Mouse (Mus musculus) olfactory bulb, adult 2 months (tissue): ENCODE results near the gene Lonp1.

Experiments
- CTCF ChIP-seq: fragments of 200-500 bp; IDR thresholded peaks from 2 replicates; pipeline ENCODE4 v1.5.1; 2012; ENCODE audit warnings: low read depth, mild to moderate bottlenecking, low read length, moderate library complexity; ENCODE audit not compliant: insufficient read depth
- POLR2A ChIP-seq: fragments of 200-500 bp; IDR thresholded peaks from 2 replicates; pipeline ENCODE4 v1.6.1; 2012; ENCODE audit warnings: mild to moderate bottlenecking, low read depth, low read length, moderate library complexity; ENCODE audit not compliant: insufficient read depth

DNA sequence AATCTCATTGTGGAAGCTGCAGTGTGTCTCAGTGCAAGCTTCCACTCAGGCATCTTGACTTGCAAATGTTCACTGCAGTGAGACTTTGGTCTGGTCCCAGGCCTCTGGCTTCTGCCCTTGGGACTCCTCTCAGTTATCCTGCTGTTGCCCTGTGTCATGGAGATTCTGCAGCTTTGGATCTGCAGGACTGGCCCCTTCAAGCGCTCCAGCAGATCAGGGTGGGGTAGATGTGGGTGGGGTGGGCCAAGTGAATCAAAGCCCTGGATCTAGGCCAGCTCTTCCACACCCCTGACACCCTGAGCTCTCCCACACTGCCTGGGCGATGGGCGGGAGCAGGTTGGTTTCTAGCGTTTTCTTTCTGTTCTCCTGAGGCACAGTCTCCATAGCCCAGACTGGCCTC is 5.1 kb upstream of the Lonp1 start:
- TF ChIP-seq CTCF (no peak), POLR2A (no peak)
